Mouse (Mus musculus) stomach, postnatal 0 days (tissue): ENCODE measurements around the gene Rftn1.

Experiments
- CTCF ChIP-seq: IDR thresholded peaks from 2 replicates; pipeline ENCODE4 v1.5.1; 2016; ENCODE audit warnings: antibody characterized with exemption, low read depth, mild to moderate bottlenecking, moderate library complexity
- EP300 ChIP-seq: optimal IDR thresholded peaks from 2 replicates; pipeline ENCODE3; 2016; ENCODE audit warnings: antibody characterized with exemption

DNA sequence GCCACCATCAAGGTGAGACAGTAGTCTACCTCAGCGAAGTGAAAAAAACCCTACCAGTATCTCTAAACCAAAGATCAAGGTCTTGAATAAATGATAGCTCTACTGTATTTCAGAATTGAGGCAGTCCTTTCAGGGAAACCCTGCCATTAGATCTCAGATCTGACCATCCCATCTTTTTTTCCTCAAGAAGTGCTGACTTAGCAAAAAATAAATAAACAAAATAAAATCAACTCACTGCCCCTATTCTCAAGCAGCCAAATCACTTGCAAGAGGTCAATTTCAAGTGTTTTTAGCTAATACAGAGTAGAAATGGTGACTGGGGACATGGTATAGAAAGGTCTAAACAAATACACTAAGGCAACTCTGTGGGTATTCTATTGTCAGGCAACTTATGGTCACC is 136.5 kb downstream of the Rftn1 start:
- TF ChIP-seq CTCF: no peak
- TF ChIP-seq EP300: no peak
